Mouse (Mus musculus) adrenal gland, postnatal 25 days (tissue): ENCODE measurements at regions not wholly inside any gene's neighbourhood (a gene's known extent, or its start where the extent isn't known, plus 50 kb on each side); places are given as distances from the start of the nearest gene placed in this dataset.

ENCODE experiments used
- DNase-seq: peaks from one replicate; pipeline ENCODE4 v3.0.0; 2021; ENCODE audit warnings: mixed read lengths

GRCm38 (mm10) chr3:60320213-60320936, 152.3 kb upstream of the Mbnl1 start:
- no peak for DNase-seq

GRCm38 (mm10) chr3:60323514-60323913, 149.1 kb upstream of the Mbnl1 start:
- no peak for DNase-seq

- no peak for DNase-seq
Measured at GRCm38 (mm10) chr3:60324416-60324815, 148.2 kb upstream of the Mbnl1 start.

- no peak for DNase-seq
Measured at GRCm38 (mm10) chr3:60324969-60325368, 147.7 kb upstream of the Mbnl1 start.

GRCm38 (mm10) chr3:60332460-60332859, 140.2 kb upstream of the Mbnl1 start:
- DNase-seq = no peak

GRCm38 (mm10) chr3:60333669-60334068, 139.0 kb upstream of the Mbnl1 start:
- DNase-seq = no peak

GRCm38 (mm10) chr3:60334133-60334532, 138.5 kb upstream of the Mbnl1 start:
- DNase-seq = no peak

- DNase-seq = no peak
Measured at GRCm38 (mm10) chr3:60346390-60346789, 126.2 kb upstream of the Mbnl1 start.

GRCm38 (mm10) chr3:60347049-60347448, 125.6 kb upstream of the Mbnl1 start:
- no peak for DNase-seq

GRCm38 (mm10) chr3:60371176-60371965, 101.3 kb upstream of the Mbnl1 start:
- no peak for DNase-seq

- no peak for DNase-seq
Measured at GRCm38 (mm10) chr3:60373662-60374061, 99.0 kb upstream of the Mbnl1 start.

GRCm38 (mm10) chr3:60388593-60388992, 84.0 kb upstream of the Mbnl1 start:
- no peak for DNase-seq

GRCm38 (mm10) chr3:60389032-60389431, 83.6 kb upstream of the Mbnl1 start:
- no peak for DNase-seq

GRCm38 (mm10) chr3:60395299-60395698, 77.3 kb upstream of the Mbnl1 start:
- no peak for DNase-seq

- no peak for DNase-seq
Measured at GRCm38 (mm10) chr3:60396971-60397370, 75.7 kb upstream of the Mbnl1 start.

- DNase-seq = no peak
Measured at GRCm38 (mm10) chr3:60398796-60399195, 73.8 kb upstream of the Mbnl1 start.

GRCm38 (mm10) chr3:60402251-60402830, 70.3 kb upstream of the Mbnl1 start:
- DNase-seq = no peak

- no peak for DNase-seq
Measured at GRCm38 (mm10) chr3:60407426-60407825, 65.2 kb upstream of the Mbnl1 start.

- DNase-seq = no peak
Measured at GRCm38 (mm10) chr3:60407906-60408305, 64.7 kb upstream of the Mbnl1 start.

- DNase-seq = peak; percentile 9
Measured at GRCm38 (mm10) chr3:60408553-60409282, 63.9 kb upstream of the Mbnl1 start.

- no peak for DNase-seq
Measured at GRCm38 (mm10) chr3:60409283-60409633, 63.4 kb upstream of the Mbnl1 start.

- DNase-seq = no peak
Measured at GRCm38 (mm10) chr3:60411746-60412145, 60.9 kb upstream of the Mbnl1 start.

GRCm38 (mm10) chr3:60412206-60412605, 60.4 kb upstream of the Mbnl1 start:
- no peak for DNase-seq
